Mouse (Mus musculus): ENCODE measurements around the gene Srp54a.
"Not testable (repeated sequence)": the region's sequence is repeated elsewhere in the genome, so short reads cannot be mapped to it uniquely, and the experiment has no call there.

Srp54a gene

DNA sequence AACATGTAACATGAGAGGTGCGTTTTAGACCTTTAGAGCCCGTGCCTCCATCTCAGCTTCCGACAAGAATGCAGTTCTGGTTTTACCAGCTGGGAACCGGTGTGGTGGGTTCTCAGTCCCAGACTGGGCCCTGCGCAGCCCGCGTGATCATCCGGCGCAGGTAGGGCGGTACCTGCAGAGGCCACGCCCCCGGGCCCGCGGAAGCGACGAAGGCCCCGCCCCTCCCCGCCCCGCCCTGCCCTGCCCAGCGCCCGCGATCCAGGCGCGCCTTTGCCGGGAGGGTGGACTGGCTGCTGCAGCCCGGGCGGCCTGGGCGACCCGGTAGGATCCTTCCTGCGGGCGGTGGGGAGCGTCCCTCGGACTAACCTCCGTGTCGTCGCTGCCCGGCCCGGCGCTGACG is 44.2 kb downstream of the Srp54a start, which contains the start of gene Fam177a:
Gene Fam177a, plus strand, starts transcription at position 228 of the 400 bp plus-strand sequence.
- intact Hi-C loops (cut with DNase I), result not testable (repeated sequence)

DNA sequence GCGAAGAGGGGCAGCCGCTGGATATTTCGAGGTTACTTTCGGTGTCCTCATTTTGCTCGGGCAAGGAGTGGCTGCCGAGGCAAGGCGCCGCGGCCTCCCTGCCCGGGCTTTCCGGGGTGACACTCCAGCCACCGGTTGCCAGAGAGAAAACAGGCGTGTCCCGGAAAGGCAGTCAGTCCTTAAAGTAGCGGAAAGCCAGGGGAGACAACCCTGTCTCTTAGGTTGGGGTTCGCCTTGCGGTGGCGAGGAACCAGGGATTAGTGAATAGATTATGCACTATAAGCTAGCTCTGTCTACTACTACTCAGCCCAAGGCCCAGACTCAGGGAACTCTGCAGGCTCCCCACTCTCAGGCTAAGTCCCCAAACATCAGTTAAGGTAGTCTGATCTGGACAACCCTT is 44.7 kb downstream of the Srp54a start:
- intact Hi-C loops (cut with DNase I), result not testable (repeated sequence)

DNA sequence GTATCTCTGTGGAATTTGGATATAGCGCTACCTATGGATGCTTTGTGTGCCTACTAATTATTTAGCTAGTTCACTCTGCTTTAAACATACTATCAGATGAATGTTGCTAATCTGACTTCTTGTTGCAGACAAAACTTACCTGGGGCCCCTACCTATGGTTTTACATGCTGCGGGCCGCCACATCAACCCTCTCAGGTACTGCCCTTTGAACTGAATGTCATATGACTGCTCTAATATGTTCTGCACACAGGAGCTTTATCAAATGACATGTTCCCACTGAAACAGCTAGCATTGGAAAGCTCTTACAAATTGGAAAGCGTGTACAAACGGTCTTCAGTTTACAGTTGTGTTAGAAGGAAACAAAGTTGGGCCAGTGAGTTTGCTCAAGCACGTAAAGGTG is 55.5 kb downstream of the Srp54a start:
- intact Hi-C loops (cut with DNase I), result not testable (repeated sequence)

DNA sequence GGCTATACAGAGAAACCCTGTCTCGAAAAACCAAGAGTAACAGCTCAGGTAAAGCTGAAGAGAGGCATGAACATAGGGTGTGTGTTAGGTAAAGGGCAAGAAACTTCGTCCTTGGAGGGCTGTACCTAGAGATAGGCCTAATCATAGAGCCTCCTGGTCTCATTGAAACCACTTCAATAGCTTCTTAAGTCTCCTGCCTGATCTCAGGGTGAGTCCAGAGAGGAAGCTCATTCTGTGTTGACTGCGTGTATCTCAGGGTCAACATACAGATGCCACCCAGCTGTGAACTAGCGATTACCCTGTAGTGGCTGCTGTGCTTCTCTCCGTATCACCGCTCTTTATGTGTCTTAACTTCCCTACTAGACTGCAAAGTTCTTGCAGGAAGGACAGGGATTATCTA is 57.8 kb downstream of the Srp54a start:
- intact Hi-C loops (cut with DNase I), result not testable (repeated sequence)

DNA sequence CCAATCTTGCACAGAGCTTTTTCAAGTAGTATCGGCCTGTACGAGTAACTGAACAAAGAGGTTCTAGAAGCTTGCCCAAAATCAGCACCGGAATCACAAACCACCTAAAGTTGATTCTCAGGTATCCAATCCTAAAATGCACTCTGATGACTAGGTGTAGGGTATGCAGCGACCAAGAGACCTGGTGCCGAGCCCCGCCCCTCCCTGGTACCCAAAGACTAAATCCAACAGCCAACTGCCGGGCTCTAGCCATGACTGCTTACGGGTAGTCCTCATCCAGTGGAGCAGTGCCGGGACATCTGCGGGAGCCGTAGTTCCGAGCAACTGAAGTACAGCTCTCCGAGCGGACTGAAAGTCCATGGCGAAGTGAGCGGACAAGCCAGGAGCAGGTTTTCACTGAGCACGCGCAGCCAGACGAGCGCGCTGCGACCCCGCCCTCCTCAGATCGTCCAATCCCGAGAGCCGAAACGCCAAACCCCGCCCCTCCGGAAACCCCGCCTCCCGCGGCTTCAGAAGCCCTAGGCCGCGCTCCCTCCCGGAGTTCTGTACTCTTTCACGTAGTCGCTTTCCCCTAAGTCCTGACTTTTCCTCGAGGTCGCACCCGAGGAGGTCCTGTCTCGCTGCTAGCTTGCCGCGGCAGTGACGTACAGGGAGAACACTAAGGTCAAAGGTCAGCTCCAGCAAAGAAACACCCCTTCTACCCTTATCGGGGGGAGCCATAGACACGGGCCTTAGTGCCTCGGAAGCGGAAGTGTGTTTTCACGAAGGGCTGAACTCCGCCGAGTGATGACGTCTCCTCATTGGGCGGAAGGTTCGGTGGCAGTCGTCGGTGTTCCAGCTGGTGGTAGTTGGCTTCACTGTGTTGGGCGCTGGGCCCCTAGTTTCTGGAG is 74.7 kb downstream of the Srp54a start, which contains the start of gene Srp54b:
Gene Srp54b, plus strand, starts transcription at position 546 of the 890 bp plus-strand sequence.
- intact Hi-C loops (cut with DNase I), result not testable (repeated sequence)

DNA sequence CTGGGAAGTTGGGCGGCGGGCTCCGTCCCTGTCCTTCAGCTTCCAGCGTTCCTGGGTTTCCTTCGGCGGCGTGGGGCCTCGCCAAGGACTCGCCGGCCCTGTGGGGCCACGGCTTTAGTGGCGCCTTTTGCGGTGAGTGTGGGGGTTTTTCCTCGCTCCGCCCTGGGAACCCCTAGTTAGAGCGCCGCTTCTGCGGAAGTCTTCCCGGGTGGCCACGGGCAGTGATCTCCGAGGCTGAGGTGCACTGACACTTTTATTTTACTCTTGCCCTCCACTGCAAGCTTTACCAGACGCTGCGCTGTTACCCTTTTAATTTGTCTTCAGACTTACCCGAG is 75.4 kb downstream of the Srp54a start:
- intact Hi-C loops (cut with DNase I), result not testable (repeated sequence)
